Mouse (Mus musculus) embryonic facial prominence, embryonic 12.5 days (tissue): Measurements from ENCODE around the gene Slc22a13. TPM values are rescaled to one million over a fixed set of nuclear protein-coding genes. Genes with fewer than 3 reads are reported as not detected.
"Not testable (repeated sequence)": the region's sequence is repeated elsewhere in the genome, so short reads cannot be mapped to it uniquely, and the experiment has no call there.

ENCODE experiments used
- ATAC-seq: fragments of 200-750 bp; cut with Nextera tagmentation; 2 replicates; pipeline ENCODE4 v1.8.0; 2017; ENCODE audit not compliant: insufficient number of reproducible peaks, insufficient read depth, low FRiP score, low TSS enrichment
- H3K27ac ChIP-seq: fragments of 300-500 bp; sonication (generic); 2 replicates; pipeline ENCODE4 v1.5.1; 2016; ENCODE audit warnings: mild to moderate bottlenecking
- H3K27me3 ChIP-seq: fragments of 300-500 bp; sonication (generic); 2 replicates; pipeline ENCODE4 v1.6.1; 2016; ENCODE audit warnings: mild to moderate bottlenecking, moderate library complexity
- H3K36me3 ChIP-seq: fragments of 300-500 bp; sonication (generic); 2 replicates; pipeline ENCODE4 v1.6.1; 2016; ENCODE audit warnings: mild to moderate bottlenecking
- H3K4me1 ChIP-seq: fragments of 300-500 bp; sonication (generic); 2 replicates; pipeline ENCODE4 v1.6.1; 2016
- H3K4me2 ChIP-seq: fragments of 300-500 bp; sonication (generic); replicated peaks from 2 replicates; pipeline ENCODE4 v1.6.1; 2016; ENCODE audit warnings: mild to moderate bottlenecking, moderate library complexity
- H3K4me3 ChIP-seq: fragments of 300-500 bp; sonication (generic); 2 replicates; pipeline ENCODE4 v1.5.1; 2016; ENCODE audit warnings: mild to moderate bottlenecking
- H3K9ac ChIP-seq: fragments of 300-500 bp; sonication (generic); 2 replicates; pipeline ENCODE4 v1.6.1; 2016; ENCODE audit warnings: mild to moderate bottlenecking, moderate library complexity
- H3K9me3 ChIP-seq: fragments of 300-500 bp; sonication (generic); 2 replicates; pipeline ENCODE4 v1.6.1; 2016; ENCODE audit warnings: mild to moderate bottlenecking, moderate library complexity
- WGBS: fragments of 180-500 bp; shearing (Covaris S2); methylation state at CpG from one replicate; pipeline ENCODE4 v1.1.7; 2016; 5-methylcytosine and 5-hydroxymethylcytosine counted together
- polyA plus RNA-seq: library from polyadenylated mRNA; unstranded; fragments of >200 nt; fragmentation: Nextera tagmentation; extraction: Ambion mirVana; gene quantifications from 2 replicates; pipeline ENCODE4 v1.2.1, GENCODE M21; 2016

Gene Slc22a13
- polyA plus RNA-seq, 1 experiment from 2014 or later: not detected

- Histone ChIP-seq H3K27ac (no peak overlapping the region), H3K9ac (no peak overlapping the region), H3K27me3 (no peaks in the 10 kb centered on the region), H3K4me1 (no peaks in the 10 kb centered on the region), H3K9me3 (no peaks in the 10 kb centered on the region), H3K4me3 (no peak overlapping the region), H3K36me3 (0 out of 2 replicates have a peak, but pooled peaks cover 4% of the 10 kb centered on the region), H3K4me2 (no peak overlapping the region)
- ATAC-seq: no peak
- 92% methylated on average over 7 of the region's 7 CpGs for WGBS
Measured at GRCm38 (mm10) chr9:119231552-119231951, 22.7 kb upstream of the Slc22a13 start.

- 81% methylated on average over 2 of the region's 2 CpGs for WGBS
- Histone ChIP-seq H3K4me1 (no peaks in the 10 kb centered on the region), H3K4me3 (no peak overlapping the region), H3K36me3 (0 out of 2 replicates have a peak, but pooled peaks cover 4% of the 10 kb centered on the region), H3K27me3 (no peaks in the 10 kb centered on the region), H3K27ac (no peak overlapping the region), H3K9me3 (no peaks in the 10 kb centered on the region), H3K9ac (no peak overlapping the region), H3K4me2 (no peak overlapping the region)
- ATAC-seq: no peak
Measured at GRCm38 (mm10) chr9:119230829-119231228, 21.9 kb upstream of the Slc22a13 start.

GRCm38 (mm10) chr9:119220249-119220648 is 11.4 kb upstream of the Slc22a13 start:
- Histone ChIP-seq H3K27me3 (no peaks in the 10 kb centered on the region), H3K4me3 (no peak overlapping the region), H3K36me3 (peaks cover 3% of the 10 kb centered on the region; the same call in 1 of the 2 replicates), H3K27ac (no peak overlapping the region), H3K4me2 (no peak overlapping the region), H3K9ac (no peak overlapping the region), H3K4me1 (no peaks in the 10 kb centered on the region), H3K9me3 (no peaks in the 10 kb centered on the region)
- no peak for ATAC-seq
- 89% methylated on average over 4 of the region's 4 CpGs for WGBS

- Histone ChIP-seq H3K4me3 (no peak overlapping the region), H3K27ac (no peak overlapping the region), H3K36me3 (peaks cover 1% of the 10 kb centered on the region; the same call in 1 of the 2 replicates), H3K9me3 (no peaks in the 10 kb centered on the region), H3K9ac (no peak overlapping the region), H3K4me1 (no peaks in the 10 kb centered on the region), H3K4me2 (no peak overlapping the region), H3K27me3 (no peaks in the 10 kb centered on the region)
- WGBS: 91% methylated on average over 2 of the region's 2 CpGs
- no peak for ATAC-seq
Measured at GRCm38 (mm10) chr9:119219667-119220066, 10.8 kb upstream of the Slc22a13 start.

GRCm38 (mm10) chr9:119215341-119215740 is 6.4 kb upstream of the Slc22a13 start:
- not testable (repeated sequence) for H3K4me1 ChIP-seq, H3K4me3 ChIP-seq, H3K9me3 ChIP-seq, ATAC-seq, H3K9ac ChIP-seq, H3K27ac ChIP-seq, H3K4me2 ChIP-seq, H3K27me3 ChIP-seq, H3K36me3 ChIP-seq
- 91% methylated on average over 2 of the region's 2 CpGs for WGBS

- Histone ChIP-seq H3K4me2 (no peak overlapping the region), H3K27me3 (no peaks in the 10 kb centered on the region), H3K4me3 (no peak overlapping the region), H3K27ac (no peak overlapping the region), H3K4me1 (no peaks in the 10 kb centered on the region), H3K9me3 (no peaks in the 10 kb centered on the region), H3K9ac (no peak overlapping the region), H3K36me3 (no peaks in the 10 kb centered on the region; the same call in 1 of the 2 replicates)
- ATAC-seq: no peak
- WGBS: 85% methylated on average over 6 of the region's 6 CpGs
Measured at GRCm38 (mm10) chr9:119214601-119215000, 5.7 kb upstream of the Slc22a13 start.

GRCm38 (mm10) chr9:119212996-119213395 is 4.1 kb upstream of the Slc22a13 start:
- no peaks in the 10 kb centered on the region for H3K9me3 ChIP-seq
- no peaks in the 10 kb centered on the region for H3K4me1 ChIP-seq
- no peak overlapping the region for H3K4me2 ChIP-seq
- H3K36me3 ChIP-seq: no peaks in the 10 kb centered on the region; the same call in 1 of the 2 replicates
- no peak for ATAC-seq
- WGBS: 75% methylated on average over 8 of the region's 8 CpGs
- no peak overlapping the region for H3K4me3 ChIP-seq
- no peak overlapping the region for H3K27ac ChIP-seq
- no peaks in the 10 kb centered on the region for H3K27me3 ChIP-seq
- H3K9ac ChIP-seq: no peak overlapping the region

GRCm38 (mm10) chr9:119207113-119207512 is 1.8 kb downstream of the Slc22a13 start:
- Histone ChIP-seq H3K4me2 (no peak overlapping the region), H3K27ac (no peak overlapping the region), H3K4me1 (no peaks in the 10 kb centered on the region), H3K27me3 (no peaks in the 10 kb centered on the region), H3K9ac (no peak overlapping the region), H3K36me3 (no peaks in the 10 kb centered on the region), H3K4me3 (no peak overlapping the region), H3K9me3 (peaks cover 18% of the 10 kb centered on the region; the same call in 1 of the 2 replicates)
- ATAC-seq: no peak
- WGBS: 72% methylated on average over 4 of the region's 4 CpGs

GRCm38 (mm10) chr9:119206666-119207065 is 2.2 kb downstream of the Slc22a13 start:
- H3K9ac ChIP-seq: no peak overlapping the region
- no peak overlapping the region for H3K4me3 ChIP-seq
- no peaks in the 10 kb centered on the region for H3K27me3 ChIP-seq
- ATAC-seq: no peak
- H3K9me3 ChIP-seq: peaks cover 18% of the 10 kb centered on the region; the same call in 1 of the 2 replicates
- no peaks in the 10 kb centered on the region for H3K36me3 ChIP-seq
- 81% methylated on average over 2 of the region's 2 CpGs for WGBS
- no peaks in the 10 kb centered on the region for H3K4me1 ChIP-seq
- no peak overlapping the region for H3K27ac ChIP-seq
- no peak overlapping the region for H3K4me2 ChIP-seq

GRCm38 (mm10) chr9:119205756-119206155 is 3.1 kb downstream of the Slc22a13 start:
- H3K9me3 ChIP-seq: peaks cover 18% of the 10 kb centered on the region; the same call in 1 of the 2 replicates
- WGBS: 86% methylated on average over 5 of the region's 5 CpGs
- no peak overlapping the region for H3K27ac ChIP-seq
- H3K36me3 ChIP-seq: no peaks in the 10 kb centered on the region
- ATAC-seq: no peak
- no peak overlapping the region for H3K4me2 ChIP-seq
- no peaks in the 10 kb centered on the region for H3K4me1 ChIP-seq
- H3K27me3 ChIP-seq: no peaks in the 10 kb centered on the region
- H3K9ac ChIP-seq: no peak overlapping the region
- no peak overlapping the region for H3K4me3 ChIP-seq

GRCm38 (mm10) chr9:119203617-119204016 is 5.3 kb downstream of the Slc22a13 start:
- H3K9ac ChIP-seq: no peak overlapping the region

GRCm38 (mm10) chr9:119201653-119202052 is 7.2 kb downstream of the Slc22a13 start:
- no peak for ATAC-seq
- Histone ChIP-seq H3K4me2 (no peak overlapping the region), H3K4me1 (no peaks in the 10 kb centered on the region), H3K27ac (no peak overlapping the region), H3K9me3 (peaks cover 18% of the 10 kb centered on the region; the same call in 1 of the 2 replicates), H3K4me3 (no peak overlapping the region), H3K36me3 (no peaks in the 10 kb centered on the region), H3K27me3 (no peaks in the 10 kb centered on the region), H3K9ac (no peak overlapping the region)
- 87% methylated on average over 5 of the region's 5 CpGs for WGBS

More at GRCm38 (mm10) chr9:119203617-119204016, 5.3 kb downstream of the Slc22a13 start:
- Histone ChIP-seq H3K27ac (no peak overlapping the region), H3K4me1 (no peaks in the 10 kb centered on the region), H3K27me3 (no peaks in the 10 kb centered on the region), H3K9me3 (peaks cover 18% of the 10 kb centered on the region; the same call in 1 of the 2 replicates), H3K4me2 (no peak overlapping the region), H3K36me3 (no peaks in the 10 kb centered on the region), H3K4me3 (no peak overlapping the region)
- 93% methylated on average over 9 of the region's 9 CpGs for WGBS
- ATAC-seq: no peak
